Mouse (Mus musculus): ENCODE results near the gene Ssrp1.

GRCm38 (mm10) chr2:85065141-85065875 lies 28.3 kb downstream of the Ssrp1 start:
- TF ChIP-seq CTCF (IDR thresholded peaks at IDR 0.05): no peak
- no peak for TF ChIP-seq EP300 (IDR thresholded peaks at IDR 0.05)

Data from lung, postnatal 0 days (tissue).